Mouse (Mus musculus) G1E (cell line): ENCODE data around the gene Bean1. TPM values are rescaled to one million over a fixed set of nuclear protein-coding genes. Genes with fewer than 3 reads are reported as not detected.

Experiments used
- ATAC-seq: 2 replicates; pipeline ENCODE4 v1.8.0; 2016; ENCODE audit warnings: mild to moderate bottlenecking; ENCODE audit not compliant: insufficient number of reproducible peaks, poor library complexity, low FRiP score, severe bottlenecking; ENCODE audit errors: extremely low read depth
- DNase-seq: peaks from one replicate; pipeline ENCODE4 v3.0.0; 2012; ENCODE audit warnings: low spot score
- H3K27me3 ChIP-seq: 2 replicates; pipeline ENCODE4 v1.6.1; 2012; ENCODE audit warnings: mild to moderate bottlenecking, low read length, inconsistent platforms; ENCODE audit not compliant: insufficient read depth
- H3K36me3 ChIP-seq: replicated peaks from 2 replicates; pipeline ENCODE3; 2012; ENCODE audit warnings: mild to moderate bottlenecking, inconsistent platforms
- H3K4me1 ChIP-seq: 2 replicates; pipeline ENCODE4 v1.6.1; 2012; ENCODE audit warnings: low read depth, low read length, inconsistent platforms, mixed read lengths; ENCODE audit not compliant: insufficient read depth
- H3K4me3 ChIP-seq: 2 replicates; pipeline ENCODE4 v1.5.1; 2012; ENCODE audit warnings: low read depth, mild to moderate bottlenecking, inconsistent platforms, low read length, moderate library complexity, mixed read lengths
- H3K9me3 ChIP-seq: replicated peaks from 2 replicates; pipeline ENCODE4 v1.6.1; 2012; ENCODE audit warnings: inconsistent platforms
- CTCF ChIP-seq: IDR thresholded peaks from 2 replicates; pipeline ENCODE4 v1.5.1; 2012; ENCODE audit warnings: low read depth, low read length, inconsistent platforms, mixed read lengths
- GATA1 ChIP-seq: IDR thresholded peaks from 2 replicates; pipeline ENCODE4 v1.6.1; 2012; ENCODE audit warnings: borderline replicate concordance, low read length, inconsistent platforms, mixed read lengths
- GATA2 ChIP-seq: IDR thresholded peaks from 2 replicates; pipeline ENCODE4 v1.6.1; 2012; ENCODE audit warnings: low read depth, low read length, inconsistent platforms, borderline replicate concordance
- POLR2AphosphoS5 ChIP-seq: IDR thresholded peaks from 2 replicates; pipeline ENCODE4 v1.6.1; 2012; ENCODE audit warnings: low read depth, low read length, inconsistent platforms; ENCODE audit not compliant: insufficient replicate concordance
- TAL1 ChIP-seq: conservative IDR thresholded peaks from 2 replicates; pipeline ENCODE4 v1.6.1; 2012; ENCODE audit warnings: low read depth, low read length, inconsistent platforms, mixed read lengths
- polyA plus RNA-seq: library from polyadenylated mRNA; stranded (reverse); fragments of >175 nt; gene quantifications from 2 replicates; pipeline ENCODE4 v1.2.3, GENCODE M21; 2012
- total RNA-seq, 2 experiments: library from RNA; stranded (forward) in 1 of 2; stranded (reverse) in 1 of 2; fragments of 200-1000 nt in 1 of 2; fragments of >200 nt in 1 of 2; fragmentation: Nextera tagmentation in 1 of 2; gene quantifications; 2 replicates each; pipeline ENCODE4 v1.2.3; 2014 to 2017

Bean1 gene
- total and polyA plus RNA-seq, 3 experiments, result not detected

DNA sequence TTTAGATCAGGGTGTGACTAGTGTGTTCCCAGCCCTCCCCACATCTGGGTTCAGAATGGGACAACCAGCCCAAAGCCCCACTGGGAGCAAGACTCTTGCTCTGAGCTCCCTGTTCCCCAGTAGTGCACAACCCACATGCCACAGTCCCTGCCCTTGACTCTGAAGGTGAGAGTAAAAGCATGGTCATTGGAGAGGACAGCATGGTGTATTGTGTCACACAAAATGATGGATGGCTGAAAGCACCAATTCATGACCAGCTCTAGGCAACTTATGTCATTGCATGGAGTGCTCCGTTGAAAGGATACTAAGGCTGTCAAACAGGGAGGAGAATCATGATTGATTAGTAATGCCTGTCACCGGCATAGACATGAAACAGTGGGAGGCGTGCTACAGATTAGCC, 35.0 kb downstream of the Bean1 start:
- H3K9me3 ChIP-seq, result no peaks in the 10 kb centered on the region
- no peaks in the 10 kb centered on the region for H3K4me1 ChIP-seq
- H3K36me3 ChIP-seq, result no peaks in the 10 kb centered on the region
- ATAC-seq, result no peak
- H3K4me3 ChIP-seq, result no peak overlapping the region
- no peak for DNase-seq
- no peak for TF ChIP-seq POLR2AphosphoS5
- no peak for TF ChIP-seq TAL1
- TF ChIP-seq GATA1, result no peak
- no peak for TF ChIP-seq CTCF
- TF ChIP-seq GATA2, result no peak
- H3K27me3 ChIP-seq, result peaks cover 4% of the 10 kb centered on the region; the same call in 1 of the 2 replicates

DNA sequence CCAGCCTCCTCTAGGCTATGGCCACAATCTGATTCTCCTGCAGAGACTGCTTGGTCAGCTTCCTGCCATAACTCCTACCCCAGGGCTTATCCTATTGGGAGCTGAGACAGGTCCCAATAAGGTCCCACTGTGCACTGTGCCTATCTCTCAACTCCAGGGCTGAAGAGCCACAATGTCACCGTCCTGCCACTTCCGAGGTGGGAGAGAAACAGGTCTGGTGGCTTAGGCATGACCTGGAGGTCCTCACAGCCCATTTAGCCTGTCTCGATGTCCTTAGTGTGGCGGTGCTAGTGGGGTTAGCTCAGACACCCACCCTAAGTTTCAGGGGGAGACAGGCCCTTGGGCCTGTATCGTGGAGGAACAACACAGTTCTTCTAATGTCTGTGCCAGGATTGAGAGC, 47.4 kb downstream of the Bean1 start:
- peaks cover 20% of the 10 kb centered on the region for H3K4me1 ChIP-seq
- H3K27me3 ChIP-seq, result peaks cover 15% of the 10 kb centered on the region
- no peak overlapping the region for H3K4me3 ChIP-seq
- no peak for DNase-seq
- no peaks in the 10 kb centered on the region for H3K36me3 ChIP-seq
- no peak for ATAC-seq
- H3K9me3 ChIP-seq, result no peaks in the 10 kb centered on the region
- TF ChIP-seq CTCF, result no peak

DNA sequence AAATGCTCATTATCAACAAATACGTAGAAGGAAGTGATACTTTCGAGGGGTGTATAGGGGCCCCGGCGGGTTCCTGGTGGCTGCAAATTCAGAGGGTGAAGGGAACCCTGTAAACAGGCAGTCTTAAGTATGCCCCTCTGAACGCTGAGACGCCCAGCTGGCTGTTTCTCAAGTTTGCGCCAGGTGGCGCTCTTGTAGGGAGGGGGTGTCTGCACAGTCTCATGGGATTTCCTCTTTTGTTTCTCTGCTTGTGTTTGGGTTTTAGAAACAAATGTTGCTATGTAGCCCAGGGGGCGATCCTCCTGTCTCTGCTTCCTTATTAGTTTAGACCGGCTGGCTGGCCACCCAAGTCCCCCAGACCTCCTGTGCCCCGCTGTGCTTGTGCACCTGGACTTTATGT, 48.8 kb downstream of the Bean1 start:
- TF ChIP-seq CTCF (peak; percentile 72), TAL1 (no peak)
- H3K4me1 ChIP-seq, result peaks cover 20% of the 10 kb centered on the region
- H3K4me3 ChIP-seq, result no peak overlapping the region; the same call in 1 of the 2 replicates
- H3K9me3 ChIP-seq, result peaks cover under 1% of the 10 kb centered on the region; the same call in 1 of the 2 replicates
- peaks cover 15% of the 10 kb centered on the region for H3K27me3 ChIP-seq
- DNase-seq (peak; percentile 68), ATAC-seq (peak; percentile 66)
- no peaks in the 10 kb centered on the region for H3K36me3 ChIP-seq

DNA sequence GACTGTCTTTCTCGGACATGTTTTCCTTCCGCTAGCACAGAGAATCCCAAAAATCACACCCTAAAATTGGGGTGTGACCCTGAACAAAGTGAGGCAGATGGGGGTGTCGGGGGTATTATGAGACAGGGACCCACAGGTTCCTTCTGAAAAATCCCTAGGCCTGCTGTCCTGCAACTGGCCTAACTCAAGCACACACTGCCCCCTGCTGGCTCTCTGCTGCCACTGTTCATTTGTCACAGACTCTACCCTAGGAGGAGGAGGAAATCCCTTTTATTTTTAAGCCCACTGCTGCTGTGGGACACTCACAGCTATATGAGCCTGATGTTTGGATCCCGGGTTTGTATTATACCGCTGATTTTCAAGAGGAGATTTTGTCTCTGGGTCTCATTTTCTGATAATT, 49.6 kb downstream of the Bean1 start:
- ATAC-seq, result peak; percentile 61
- H3K4me1 ChIP-seq, result peaks cover 20% of the 10 kb centered on the region

DNA sequence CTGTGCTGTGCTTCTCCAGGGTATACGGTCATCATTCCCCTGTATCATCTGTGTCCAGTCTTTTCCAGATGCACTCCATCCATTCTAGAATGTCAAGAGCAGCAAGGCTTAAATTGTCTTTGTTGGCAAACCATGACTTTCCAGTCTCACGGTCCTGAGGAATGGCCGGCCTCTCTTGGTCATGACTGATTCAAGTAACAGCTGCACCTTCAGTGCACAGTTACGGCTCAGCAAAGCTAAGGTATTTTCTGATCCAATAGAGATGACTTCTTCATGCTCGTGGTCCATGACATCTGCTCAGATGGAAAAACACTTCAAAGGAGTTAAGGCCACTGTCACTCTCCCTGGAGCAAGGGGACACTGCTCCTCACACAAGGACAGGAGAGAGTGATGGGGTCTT, 56.8 kb downstream of the Bean1 start:
- H3K9me3 ChIP-seq, result peaks cover 18% of the 10 kb centered on the region
- no peak overlapping the region for H3K4me3 ChIP-seq
- ATAC-seq, result no peak
- no peak for DNase-seq
- H3K4me1 ChIP-seq, result peaks cover 33% of the 10 kb centered on the region
- H3K36me3 ChIP-seq, result peaks cover 74% of the 10 kb centered on the region
- H3K27me3 ChIP-seq, result no peaks in the 10 kb centered on the region
- TF ChIP-seq GATA1 (no peak), POLR2AphosphoS5 (no peak), TAL1 (no peak), GATA2 (no peak), CTCF (no peak)

More for the DNA sequence above, 49.6 kb downstream of the Bean1 start:
- TF ChIP-seq CTCF (peak; percentile 77), GATA1 (no peak)
- Histone ChIP-seq H3K36me3 (peaks cover 3% of the 10 kb centered on the region), H3K4me3 (no peak overlapping the region), H3K27me3 (peaks cover 14% of the 10 kb centered on the region), H3K9me3 (peaks cover 7% of the 10 kb centered on the region)
- DNase-seq, result peak; percentile 50

DNA sequence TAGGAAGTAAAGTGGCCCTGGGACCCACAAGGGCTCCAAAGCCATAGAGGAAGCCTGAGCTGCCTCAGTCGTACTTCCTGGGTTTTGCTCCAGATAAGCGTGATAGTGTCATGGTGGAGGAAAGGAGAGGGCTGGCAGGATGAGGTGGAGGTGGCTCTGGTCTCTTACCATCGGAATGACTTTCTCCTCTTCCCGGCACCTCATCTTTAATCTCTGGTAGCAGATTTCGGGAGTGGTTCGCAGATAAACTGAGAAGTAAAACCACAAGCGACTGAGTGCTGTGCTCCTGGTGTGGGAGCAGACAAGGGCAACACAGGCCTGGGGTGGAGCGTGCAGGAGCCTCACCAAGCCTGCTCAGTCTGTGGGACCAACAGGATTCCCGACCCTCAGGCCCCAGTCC, 60.1 kb downstream of the Bean1 start:
- no peak for TF ChIP-seq GATA2
- TF ChIP-seq TAL1, result peak; percentile 88
- TF ChIP-seq GATA1, result no peak
- DNase-seq (peak; percentile 61), ATAC-seq (peak; percentile 91)
- peaks cover 21% of the 10 kb centered on the region for H3K9me3 ChIP-seq
- H3K36me3 ChIP-seq, result peaks cover 99% of the 10 kb centered on the region
- H3K4me1 ChIP-seq, result peaks cover 51% of the 10 kb centered on the region
- H3K27me3 ChIP-seq, result no peaks in the 10 kb centered on the region
- H3K4me3 ChIP-seq, result no peak overlapping the region; the same call in 1 of the 2 replicates

DNA sequence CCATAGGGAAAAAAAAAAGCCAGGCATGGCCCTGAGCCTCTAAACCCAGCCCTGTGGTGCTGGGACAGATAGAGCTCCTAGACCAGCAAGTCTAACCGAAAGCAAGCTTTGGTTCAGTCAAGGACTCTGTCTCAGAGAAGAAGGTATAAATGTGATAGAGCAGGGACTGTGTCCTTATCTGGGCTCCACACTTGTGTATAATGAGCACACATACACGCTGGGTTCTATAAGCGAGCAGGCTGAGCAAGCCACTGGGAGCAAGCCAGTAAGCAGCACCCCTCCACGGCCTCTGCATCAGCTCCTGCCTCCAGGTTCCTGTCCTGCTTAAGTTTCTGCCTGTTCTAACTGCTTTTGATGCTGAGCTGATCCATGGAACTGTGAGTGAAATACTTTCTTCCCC, 61.8 kb downstream of the Bean1 start:
- peaks cover 57% of the 10 kb centered on the region for H3K4me1 ChIP-seq
- H3K9me3 ChIP-seq, result peaks cover 18% of the 10 kb centered on the region
- H3K27me3 ChIP-seq, result no peaks in the 10 kb centered on the region
- peaks cover 99% of the 10 kb centered on the region for H3K36me3 ChIP-seq
- DNase-seq, result no peak
- ATAC-seq, result no peak
- H3K4me3 ChIP-seq, result no peak overlapping the region
- TF ChIP-seq POLR2AphosphoS5 (no peak), GATA2 (no peak), TAL1 (no peak), GATA1 (no peak), CTCF (no peak)
